Mouse (Mus musculus): ENCODE data around the gene Ccdc182. TPM values are rescaled to one million over a fixed set of nuclear protein-coding genes. Genes with fewer than 3 reads are reported as not detected.

The Ccdc182 gene
- polyA plus RNA-seq, 1 experiment from 2014 or later: not detected

DNA sequence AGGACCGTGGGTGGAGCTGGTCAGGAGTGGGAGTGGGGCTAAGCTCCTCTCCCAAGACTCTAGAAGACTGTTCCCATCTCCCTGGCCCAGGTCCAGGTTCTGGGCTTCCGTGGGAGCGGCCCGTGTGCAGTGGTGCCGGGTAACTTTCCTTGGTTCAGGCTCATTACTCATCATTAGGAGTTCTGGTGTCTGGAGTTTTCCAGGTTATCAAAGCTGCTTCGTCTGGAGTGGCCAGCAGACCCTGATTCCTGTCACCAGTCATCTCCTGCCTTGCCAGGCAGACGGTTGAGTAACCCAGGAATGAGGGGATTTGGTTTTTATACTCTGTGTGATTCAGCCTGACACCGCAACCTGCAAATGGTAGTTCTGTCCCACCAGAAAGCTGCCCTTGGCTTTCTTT lies 7.8 kb upstream of the Ccdc182 start:
- TF ChIP-seq CTCF (IDR thresholded peaks at IDR 0.05; ENCODE audit: low read depth): no peak
- Histone ChIP-seq H3K9me3 (ENCODE audit: control insufficient read depth, low read length) (no peaks in the 10 kb centered on the region), H3K9ac (ENCODE audit: low read length) (no peak overlapping the region), H3K4me1 (replicated peaks; ENCODE audit: control insufficient read depth, insufficient read depth) (no peaks in the 10 kb centered on the region), H3K4me3 (ENCODE audit: low read depth, low read length) (no peak overlapping the region), H3K27ac (replicated peaks) (no peak overlapping the region), H3K36me3 (ENCODE audit: control insufficient read depth, insufficient read depth, low read length) (no peaks in the 10 kb centered on the region), H3K4me2 (replicated peaks; ENCODE audit: low read depth) (no peak overlapping the region), H3K27me3 (ENCODE audit: control insufficient read depth, insufficient read depth, low read length) (no peaks in the 10 kb centered on the region)
- DNase-seq (ENCODE audit: low spot score) (no peak), ATAC-seq (ENCODE audit: low FRiP score, low TSS enrichment) (no peak)
- 53% methylated on average over 8 of the region's 8 CpGs for WGBS

DNA sequence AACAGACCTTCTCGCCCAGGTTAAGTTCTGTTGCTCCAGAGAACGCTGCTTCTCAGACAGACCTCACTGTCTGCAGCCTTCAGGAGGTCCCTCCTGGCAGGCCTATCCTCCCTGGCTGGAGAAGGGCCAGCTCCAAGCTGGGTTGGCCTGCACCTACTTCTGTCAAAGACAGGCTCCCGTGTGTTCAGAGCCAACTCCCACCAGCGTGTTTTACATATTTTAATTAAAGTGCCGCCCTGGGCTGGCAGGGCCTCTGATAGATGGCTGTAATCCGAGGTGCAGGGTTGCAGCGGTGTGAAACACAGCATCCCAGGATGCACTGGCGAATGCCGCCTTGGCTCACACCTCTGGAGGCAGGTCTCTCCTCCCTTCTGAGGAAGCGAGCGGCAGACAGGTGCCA lies 5.5 kb upstream of the Ccdc182 start:
- H3K9ac ChIP-seq (ENCODE audit: low read length): no peak overlapping the region
- H3K36me3 ChIP-seq (ENCODE audit: control insufficient read depth, insufficient read depth, low read length): no peaks in the 10 kb centered on the region
- 27% methylated on average over 11 of the region's 11 CpGs for WGBS
- TF ChIP-seq CTCF (IDR thresholded peaks at IDR 0.05; ENCODE audit: low read depth) (no peak), EP300 (optimal IDR thresholded peaks at IDR 0.05) (no peak)
- H3K4me3 ChIP-seq (ENCODE audit: low read depth, low read length): no peak overlapping the region
- no peak overlapping the region for H3K27ac ChIP-seq (replicated peaks)
- H3K27me3 ChIP-seq (ENCODE audit: control insufficient read depth, insufficient read depth, low read length): no peaks in the 10 kb centered on the region
- DNase-seq (ENCODE audit: low spot score) (peak; percentile 26), ATAC-seq (ENCODE audit: low FRiP score, low TSS enrichment) (no peak)
- no peaks in the 10 kb centered on the region for H3K4me1 ChIP-seq (replicated peaks; ENCODE audit: control insufficient read depth, insufficient read depth)
- no peak overlapping the region for H3K4me2 ChIP-seq (replicated peaks; ENCODE audit: low read depth)
- H3K9me3 ChIP-seq (ENCODE audit: control insufficient read depth, low read length): no peaks in the 10 kb centered on the region

DNA sequence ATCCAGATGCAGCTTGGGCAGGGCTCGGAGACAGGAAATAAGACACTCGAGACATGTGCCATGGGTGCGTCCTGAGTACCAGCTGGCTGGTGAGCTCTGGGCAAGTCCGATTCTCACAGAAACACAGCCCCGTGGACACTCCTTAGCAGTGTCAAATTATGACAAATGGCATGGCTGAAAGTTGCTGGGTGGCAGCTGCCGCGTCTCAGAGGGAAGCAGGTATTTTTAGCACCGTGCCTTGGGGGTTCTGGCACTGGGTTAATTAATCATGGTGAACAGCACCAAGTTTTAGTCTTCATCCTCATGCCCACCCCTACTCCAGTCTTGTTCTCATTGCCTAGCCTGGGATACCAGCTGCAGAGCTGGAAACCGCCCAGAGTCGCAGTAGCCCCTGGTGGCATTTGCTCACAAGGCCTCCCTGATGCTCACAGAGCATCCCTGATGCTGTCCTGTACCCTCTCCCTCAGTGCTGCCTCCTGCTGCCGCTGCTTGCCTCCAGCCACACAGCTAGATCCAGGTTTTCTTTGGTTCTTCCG lies 5.0 kb upstream of the Ccdc182 start:
- no peak for DNase-seq (ENCODE audit: low spot score)
- TF ChIP-seq EP300 (optimal IDR thresholded peaks at IDR 0.05) (no peak), CTCF (IDR thresholded peaks at IDR 0.05; ENCODE audit: low read depth) (peak; percentile 56)
- ATAC-seq (ENCODE audit: low FRiP score, low TSS enrichment): no peak
- H3K36me3 ChIP-seq (ENCODE audit: control insufficient read depth, insufficient read depth, low read length): no peaks in the 10 kb centered on the region
- no peaks in the 10 kb centered on the region for H3K4me1 ChIP-seq (replicated peaks; ENCODE audit: control insufficient read depth, insufficient read depth)
- no peaks in the 10 kb centered on the region for H3K27me3 ChIP-seq (ENCODE audit: control insufficient read depth, insufficient read depth, low read length)
- H3K9ac ChIP-seq (ENCODE audit: low read length): no peak overlapping the region
- no peak overlapping the region for H3K27ac ChIP-seq (replicated peaks)
- H3K4me3 ChIP-seq (ENCODE audit: low read depth, low read length): no peak overlapping the region
- H3K9me3 ChIP-seq (ENCODE audit: control insufficient read depth, low read length): no peaks in the 10 kb centered on the region
- no peak overlapping the region for H3K4me2 ChIP-seq (replicated peaks; ENCODE audit: low read depth)
- 33% methylated on average over 12 of the region's 12 CpGs for WGBS

DNA sequence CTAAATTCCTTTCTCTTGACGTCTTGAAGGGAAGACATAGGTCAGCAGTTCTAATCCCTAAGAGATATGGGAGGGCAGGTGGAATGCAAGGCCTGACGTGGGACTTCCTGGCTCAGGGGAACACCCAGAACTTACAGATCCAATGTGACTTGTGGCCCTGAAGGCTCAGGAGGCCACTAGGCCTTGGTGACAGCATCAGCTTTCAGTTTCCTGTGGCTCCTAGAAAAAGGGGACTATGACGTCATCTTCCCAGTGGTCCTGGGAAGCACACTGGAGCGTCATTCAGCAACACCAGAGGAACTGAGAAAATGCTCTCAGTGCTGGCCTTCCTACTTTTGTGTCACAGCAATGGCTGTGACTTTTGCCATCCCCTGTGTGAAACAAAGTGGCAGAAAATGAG lies 2.6 kb upstream of the Ccdc182 start:
- TF ChIP-seq CTCF (IDR thresholded peaks at IDR 0.05; ENCODE audit: low read depth): no peak
- no peak for TF ChIP-seq EP300 (optimal IDR thresholded peaks at IDR 0.05)
- H3K36me3 ChIP-seq (ENCODE audit: control insufficient read depth, insufficient read depth, low read length): no peaks in the 10 kb centered on the region
- ATAC-seq (ENCODE audit: low FRiP score, low TSS enrichment) (no peak), DNase-seq (ENCODE audit: low spot score) (no peak)
- WGBS: 63% methylated on average over 4 of the region's 4 CpGs
- H3K4me3 ChIP-seq (ENCODE audit: low read depth, low read length): no peak overlapping the region
- no peaks in the 10 kb centered on the region for H3K4me1 ChIP-seq (replicated peaks; ENCODE audit: control insufficient read depth, insufficient read depth)
- no peak overlapping the region for H3K27ac ChIP-seq (replicated peaks)
- no peak overlapping the region for H3K9ac ChIP-seq (ENCODE audit: low read length)
- no peaks in the 10 kb centered on the region for H3K9me3 ChIP-seq (ENCODE audit: control insufficient read depth, low read length)
- no peak overlapping the region for H3K4me2 ChIP-seq (replicated peaks; ENCODE audit: low read depth)
- H3K27me3 ChIP-seq (ENCODE audit: control insufficient read depth, insufficient read depth, low read length): no peaks in the 10 kb centered on the region

DNA sequence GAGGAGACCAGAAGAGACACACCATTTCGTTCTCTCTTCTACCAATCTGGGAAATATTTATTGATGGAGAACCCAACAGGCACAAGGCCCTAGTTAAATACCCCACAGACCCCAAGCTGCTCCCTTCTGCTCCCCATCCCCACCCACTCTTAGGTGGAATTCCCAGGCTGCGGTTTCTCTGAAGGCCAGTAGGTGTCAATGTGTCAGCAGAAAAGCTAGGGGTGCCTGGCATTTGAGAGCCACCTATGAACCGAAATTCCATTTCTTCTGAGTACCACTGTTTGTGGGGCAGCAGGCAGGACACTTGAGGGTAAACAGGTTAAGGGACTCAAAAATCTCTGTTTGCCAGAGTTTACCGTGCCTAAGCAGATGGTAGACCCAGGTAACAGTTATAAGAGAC lies 2.2 kb upstream of the Ccdc182 start:
- no peaks in the 10 kb centered on the region for H3K27me3 ChIP-seq (ENCODE audit: control insufficient read depth, insufficient read depth, low read length)
- ATAC-seq (ENCODE audit: low FRiP score, low TSS enrichment): no peak
- H3K27ac ChIP-seq (replicated peaks): no peak overlapping the region
- H3K4me1 ChIP-seq (replicated peaks; ENCODE audit: control insufficient read depth, insufficient read depth): no peaks in the 10 kb centered on the region
- TF ChIP-seq CTCF (IDR thresholded peaks at IDR 0.05; ENCODE audit: low read depth) (peak; percentile 78), EP300 (optimal IDR thresholded peaks at IDR 0.05) (no peak)
- H3K4me2 ChIP-seq (replicated peaks; ENCODE audit: low read depth): no peak overlapping the region
- no peak overlapping the region for H3K4me3 ChIP-seq (ENCODE audit: low read depth, low read length)
- 53% methylated on average over 4 of the region's 4 CpGs for WGBS
- no peak overlapping the region for H3K9ac ChIP-seq (ENCODE audit: low read length)
- DNase-seq (ENCODE audit: low spot score): no peak
- no peaks in the 10 kb centered on the region for H3K9me3 ChIP-seq (ENCODE audit: control insufficient read depth, low read length)
- no peaks in the 10 kb centered on the region for H3K36me3 ChIP-seq (ENCODE audit: control insufficient read depth, insufficient read depth, low read length)

DNA sequence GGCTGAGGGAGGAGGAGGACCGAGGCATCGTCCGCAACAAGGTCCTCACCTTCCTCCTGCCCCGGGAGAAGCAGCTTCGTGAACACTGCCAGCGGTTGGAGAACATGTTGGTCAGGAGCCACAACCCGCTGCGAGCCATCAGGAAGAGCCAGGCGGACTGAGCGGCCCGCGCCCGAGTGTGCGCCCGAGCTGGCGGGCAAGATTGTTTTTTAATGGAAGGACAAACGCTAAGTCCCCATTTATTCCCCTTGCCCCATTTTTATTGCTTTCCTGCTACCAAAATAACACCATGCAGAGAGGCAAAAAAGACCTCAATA lies 494 bp downstream of the Ccdc182 start:
- Histone ChIP-seq H3K4me3 (ENCODE audit: low read depth, low read length) (no peak overlapping the region), H3K27me3 (ENCODE audit: control insufficient read depth, insufficient read depth, low read length) (no peaks in the 10 kb centered on the region), H3K27ac (replicated peaks) (no peak overlapping the region), H3K9me3 (ENCODE audit: control insufficient read depth, low read length) (no peaks in the 10 kb centered on the region), H3K36me3 (ENCODE audit: control insufficient read depth, insufficient read depth, low read length) (no peaks in the 10 kb centered on the region), H3K9ac (ENCODE audit: low read length) (no peak overlapping the region), H3K4me1 (replicated peaks; ENCODE audit: control insufficient read depth, insufficient read depth) (no peaks in the 10 kb centered on the region), H3K4me2 (replicated peaks; ENCODE audit: low read depth) (no peak overlapping the region)
- no peak for DNase-seq (ENCODE audit: low spot score)
- 45% methylated on average over 17 of the region's 17 CpGs for WGBS
- TF ChIP-seq CTCF (IDR thresholded peaks at IDR 0.05; ENCODE audit: low read depth): no peak
- TF ChIP-seq EP300 (optimal IDR thresholded peaks at IDR 0.05): no peak
- no peak for ATAC-seq (ENCODE audit: low FRiP score, low TSS enrichment)

Measured in stomach, postnatal 0 days (tissue).